In the genomic region with DNA sequence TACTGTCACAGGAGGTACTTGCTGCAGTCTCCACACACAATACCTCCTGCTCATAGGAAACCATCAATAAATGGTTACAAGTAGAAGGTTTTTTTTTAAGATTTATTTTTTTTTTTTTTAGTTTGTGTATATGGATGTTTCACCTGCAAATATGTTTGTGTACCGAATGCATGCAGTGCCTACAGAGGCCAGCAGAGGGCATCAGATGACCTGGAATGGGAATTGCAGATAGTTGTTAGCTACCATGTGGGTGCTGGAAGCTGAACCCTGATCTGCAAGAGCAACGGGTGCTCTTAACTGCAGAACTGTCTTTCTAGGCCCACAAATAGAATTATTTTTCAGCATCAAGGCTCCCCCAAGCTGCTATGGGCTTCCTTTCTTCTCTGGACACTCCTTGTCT, we compare ENCODE assay signal across 17 mouse cellular contexts. TPM values are rescaled to one million over a fixed set of nuclear protein-coding genes. Genes with fewer than 3 reads are reported as not detected.
DNase-seq lines count a peak whose midpoint lies in the region; ATAC-seq and TF ChIP-seq lines count a peak whose summit lies in the region.
"Had no signal": no experiment of that assay in that cellular context is flagged by ENCODE, and none has a peak within 500 bp of the region (broad histone marks: within the 10 kb centered on the region; RNA-seq: fewer than 3 reads in every experiment).

No protein-coding gene starts in this region.

- TF ChIP-seq CTCF in kidney, adult 2 months (conservative IDR thresholded peaks at IDR 0.05; ENCODE audit: insufficient read depth, insufficient read length, low read depth, low read length) = peak; percentile 18; the same call in 1 of the 2 replicates

- TF ChIP-seq POLR2A in kidney, adult 2 months (IDR thresholded peaks at IDR 0.05; ENCODE audit: low read depth, low read length) = no peak

- H3K27me3 ChIP-seq in kidney, adult 2 months (replicated peaks; ENCODE audit: control insufficient read depth, insufficient read depth, low read length) = no peaks in the 10 kb centered on the region
- H3K27me3 ChIP-seq: limb, embryonic 15.5 days had no signal

- no peaks in the 10 kb centered on the region for H3K4me1 ChIP-seq in kidney, adult 2 months (ENCODE audit: control insufficient read depth, insufficient read depth, low read length)
- H3K4me1 ChIP-seq: limb, embryonic 15.5 days had no signal

- no peak for DNase-seq in kidney, adult 2 months
- DNase-seq in kidney, adult 8-10 months = no peak
- peak; percentile 8 for DNase-seq in thymus, postnatal 14 days
- DNase-seq in thymus, adult 18-20 months = no peak
- DNase-seq in R1 (ENCODE audit: low read depth, low spot score) = peak; percentile 66
- peak; percentile 44 for DNase-seq in testis, postnatal 14 days (ENCODE audit: low spot score)
- DNase-seq in B cell, adult 2 months = no peak
- DNase-seq: adrenal gland, postnatal 36 days; cerebellum, adult 18-20 months; kidney, postnatal 10 days had no signal

- 81% methylated on average over 2 of the region's 2 CpGs for WGBS in kidney, adult 2 months

- ATAC-seq in monocyte, adult 5-6 weeks (replicated peaks; ENCODE audit: insufficient number of reproducible peaks, low FRiP score, low TSS enrichment, poor library complexity, severe bottlenecking) = no peak

- no peaks in the 10 kb centered on the region for H3K36me3 ChIP-seq in kidney, adult 2 months (ENCODE audit: control insufficient read depth, insufficient read depth, low read length)
- H3K36me3 ChIP-seq: forebrain, embryonic 10.5 days; hindbrain, embryonic 12.5 days; limb, embryonic 15.5 days had no signal

- H3K4me3 ChIP-seq in kidney, adult 2 months (ENCODE audit: insufficient read depth, low read depth, low read length) = no peak overlapping the region
- H3K4me3 ChIP-seq: forebrain, embryonic 10.5 days; hindbrain, embryonic 12.5 days; limb, embryonic 15.5 days had no signal

- no peak overlapping the region for H3K27ac ChIP-seq in kidney, adult 2 months (ENCODE audit: insufficient read depth, low read depth, low read length)
- H3K27ac ChIP-seq: forebrain, embryonic 10.5 days; hindbrain, embryonic 12.5 days; limb, embryonic 15.5 days had no signal

RNA-seq across cellular contexts. Expression of gene Foxl2, which starts 25.6 kb away (rescaled TPM):
- not detected in 2 replicates for polyA plus RNA-seq in kidney, adult 2 months (2012; rRNA removed)
- total RNA-seq in monocyte, adult 5-6 weeks (2017) = not detected in 3 replicates
- total RNA-seq: adrenal gland, postnatal 36 days; megakaryocyte, adult 5-6 weeks had no signal
- polyA plus RNA-seq: heart, embryonic 11.5 days had no signal

RNA-seq across cellular contexts. Expression of gene 7420426K07Rik, which starts 26.6 kb away (rescaled TPM):
- not detected in 2 replicates for polyA plus RNA-seq in kidney, adult 2 months (2012; rRNA removed)
- not detected in 3 replicates for total RNA-seq in monocyte, adult 5-6 weeks (2017)
- total RNA-seq: adrenal gland, postnatal 36 days; gastrocnemius, adult 18-20 months had no signal
- polyA plus RNA-seq: forebrain, embryonic 10.5 days; heart, embryonic 11.5 days; hindbrain, embryonic 12.5 days; limb, embryonic 15.5 days had no signal

RNA-seq across cellular contexts. Expression of gene Faim, which starts 56.7 kb away (rescaled TPM):
- polyA plus RNA-seq in kidney, adult 2 months (2012; rRNA removed) = 3.5 and 4.5 TPM in 2 replicates
- 131 to 158 TPM (median 133 TPM) in 3 replicates for total RNA-seq in monocyte, adult 5-6 weeks (2017)

Comparison
In these comparisons a context has a peak if more than half of its experiments do, and no peak if none do; other contexts are left out.
1. DNase-seq: peak in thymus, postnatal 14 days (single experiment), R1 (single experiment) and testis, postnatal 14 days (single experiment); none in kidney, adult 2 months (single experiment), kidney, adult 8-10 months (0 of 2), thymus, adult 18-20 months (0 of 2) and B cell, adult 2 months (0 of 2).